Comparison of ENCODE assay signal across 20 mouse cellular contexts in the genomic region with DNA sequence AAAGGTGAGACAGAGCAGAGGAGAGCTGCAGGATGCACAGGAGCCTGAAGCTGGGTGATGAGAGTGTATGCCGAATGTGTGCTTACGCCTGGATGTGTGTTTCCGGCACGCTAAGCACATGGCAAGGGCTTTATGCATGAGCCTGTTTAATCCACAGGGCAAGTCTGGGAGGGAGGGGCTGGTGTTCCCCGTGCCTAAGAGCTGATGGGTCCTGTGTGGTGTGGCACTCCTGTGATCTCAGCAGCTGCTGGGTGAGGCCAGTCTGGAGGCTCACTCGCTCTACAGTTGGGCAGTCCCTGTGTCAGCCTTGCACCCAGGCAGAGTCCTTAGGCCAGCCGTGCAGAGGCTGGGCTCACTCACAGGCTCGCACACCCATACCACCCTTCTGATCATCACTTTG.
DNase-seq lines count a peak whose midpoint lies in the region; ATAC-seq and TF ChIP-seq lines count a peak whose summit lies in the region.
"Had no signal": no experiment of that assay in that cellular context is flagged by ENCODE, and none has a peak within 500 bp of the region (broad histone marks: within the 10 kb centered on the region; RNA-seq: fewer than 3 reads in every experiment).

No protein-coding gene starts in this region.

- TF ChIP-seq CTCF in small intestine, adult 2 months (IDR thresholded peaks at IDR 0.05; ENCODE audit: extremely low read depth, insufficient read length, insufficient replicate concordance, low read depth, low read length), result no peak
- TF ChIP-seq CTCF in heart, adult 2 months (IDR thresholded peaks at IDR 0.05), result no peak

- no peak for TF ChIP-seq EP300 in heart, adult 2 months (IDR thresholded peaks at IDR 0.05; ENCODE audit: insufficient read depth, low read depth, low read length)

- H3K36me3 ChIP-seq in hindbrain, embryonic 10.5 days, result no peaks in the 10 kb centered on the region
- H3K36me3 ChIP-seq in hindbrain, embryonic 11.5 days (ENCODE audit: control insufficient read depth, insufficient read depth, low read length), result no peaks in the 10 kb centered on the region
- H3K36me3 ChIP-seq in lung, embryonic 16.5 days (ENCODE audit: control insufficient read depth, insufficient read depth, low read length), result 0 out of 2 replicates have a peak, but pooled peaks cover 2% of the 10 kb centered on the region
- no peaks in the 10 kb centered on the region for H3K36me3 ChIP-seq in embryonic facial prominence, embryonic 15.5 days
- H3K36me3 ChIP-seq in small intestine, adult 2 months (ENCODE audit: control insufficient read depth, insufficient read depth, low read length), result peaks cover 2% of the 10 kb centered on the region
- H3K36me3 ChIP-seq in heart, adult 2 months (ENCODE audit: control insufficient read depth, insufficient read depth, low read length), result no peaks in the 10 kb centered on the region
- H3K36me3 ChIP-seq: limb, embryonic 15.5 days; neural tube, embryonic 15.5 days had no signal

- H3K4me3 ChIP-seq in hindbrain, embryonic 10.5 days, result no peak overlapping the region
- no peak overlapping the region for H3K4me3 ChIP-seq in hindbrain, embryonic 11.5 days (ENCODE audit: low read depth, low read length)
- no peak overlapping the region for H3K4me3 ChIP-seq in lung, embryonic 16.5 days (ENCODE audit: low read length)
- no peak overlapping the region for H3K4me3 ChIP-seq in embryonic facial prominence, embryonic 15.5 days (replicated peaks)
- H3K4me3 ChIP-seq in small intestine, adult 2 months (ENCODE audit: low read depth, low read length), result no peak overlapping the region
- H3K4me3 ChIP-seq in heart, adult 2 months, result no peak overlapping the region
- H3K4me3 ChIP-seq: forebrain, embryonic 13.5 days; limb, embryonic 15.5 days; megakaryocyte, embryonic 14.5 days; myocyte; neural tube, embryonic 15.5 days had no signal

- no peaks in the 10 kb centered on the region for H3K79me2 ChIP-seq in heart, adult 2 months (replicated peaks; ENCODE audit: control insufficient read depth, insufficient read depth, low read length)

- no peak for TF ChIP-seq POLR2A in small intestine, adult 2 months (IDR thresholded peaks at IDR 0.05; ENCODE audit: low read depth, low read length)
- no peak for TF ChIP-seq POLR2A in heart, adult 2 months (IDR thresholded peaks at IDR 0.05; ENCODE audit: insufficient read depth, low read depth, low read length)

- no peaks in the 10 kb centered on the region for H3K27me3 ChIP-seq in hindbrain, embryonic 10.5 days (ENCODE audit: insufficient read depth, poor library complexity, severe bottlenecking)
- no peaks in the 10 kb centered on the region for H3K27me3 ChIP-seq in hindbrain, embryonic 11.5 days (ENCODE audit: control insufficient read depth, insufficient read depth, low read length)
- no peaks in the 10 kb centered on the region for H3K27me3 ChIP-seq in lung, embryonic 16.5 days (ENCODE audit: control insufficient read depth, insufficient read depth, low read depth, low read length)
- H3K27me3 ChIP-seq in embryonic facial prominence, embryonic 15.5 days, result no peaks in the 10 kb centered on the region
- H3K27me3 ChIP-seq in small intestine, adult 2 months (ENCODE audit: control insufficient read depth, insufficient read depth, low read length), result no peaks in the 10 kb centered on the region
- H3K27me3 ChIP-seq in heart, adult 2 months (ENCODE audit: control insufficient read depth, insufficient read depth, low read length), result no peaks in the 10 kb centered on the region
- H3K27me3 ChIP-seq: forebrain, embryonic 13.5 days; limb, embryonic 15.5 days; neural tube, embryonic 15.5 days had no signal

- 86% methylated on average over 8 of the region's 8 CpGs for WGBS in hindbrain, embryonic 10.5 days
- 90% methylated on average over 8 of the region's 8 CpGs for WGBS in hindbrain, embryonic 11.5 days
- 64% methylated on average over 8 of the region's 8 CpGs for WGBS in lung, embryonic 16.5 days
- WGBS in embryonic facial prominence, embryonic 15.5 days, result 69% methylated on average over 8 of the region's 8 CpGs
- 84% methylated on average over 8 of the region's 8 CpGs for whole genome bisulfite sequencing in small intestine, adult 2 months
- 95% methylated on average over 8 of the region's 8 CpGs for WGBS in heart, adult 2 months

- DNase-seq in hindbrain, embryonic 10.5 days (ENCODE audit: low spot score), result no peak
- no peak for DNase-seq in hindbrain, embryonic 11.5 days (ENCODE audit: low spot score)
- no peak for DNase-seq in lung, adult 18-20 months
- no peak for DNase-seq in heart, adult 2 months
- DNase-seq: adrenal gland, adult 2 months; cerebellum, postnatal 14 days; embryo, embryonic 11 days; heart, adult 11 months; heart, postnatal 4 days; kidney, adult 18-20 months; kidney, postnatal 14 days; layer of hippocampus, adult 9-11 months had no signal

- no peak overlapping the region for H3K4me2 ChIP-seq in hindbrain, embryonic 11.5 days (replicated peaks; ENCODE audit: low read depth, low read length)
- H3K4me2 ChIP-seq in lung, embryonic 16.5 days (ENCODE audit: low read depth, low read length), result no peak overlapping the region
- no peak overlapping the region for H3K4me2 ChIP-seq in embryonic facial prominence, embryonic 15.5 days (replicated peaks)
- H3K4me2 ChIP-seq: forebrain, embryonic 13.5 days; limb, embryonic 15.5 days; neural tube, embryonic 15.5 days had no signal

- H3K4me1 ChIP-seq in hindbrain, embryonic 10.5 days (replicated peaks), result peaks cover 35% of the 10 kb centered on the region
- no peaks in the 10 kb centered on the region; the same call in 1 of the 2 replicates for H3K4me1 ChIP-seq in hindbrain, embryonic 11.5 days (replicated peaks; ENCODE audit: control insufficient read depth, insufficient read depth, low read length)
- peaks cover 40% of the 10 kb centered on the region for H3K4me1 ChIP-seq in lung, embryonic 16.5 days (replicated peaks; ENCODE audit: control insufficient read depth, insufficient read depth, low read length)
- H3K4me1 ChIP-seq in embryonic facial prominence, embryonic 15.5 days, result peaks cover 42% of the 10 kb centered on the region
- peaks cover 6% of the 10 kb centered on the region for H3K4me1 ChIP-seq in small intestine, adult 2 months (ENCODE audit: control insufficient read depth, insufficient read depth, insufficient read length, low read length)
- H3K4me1 ChIP-seq in heart, adult 2 months (ENCODE audit: control insufficient read depth, insufficient read depth, low read length), result no peaks in the 10 kb centered on the region

- ATAC-seq in hindbrain, embryonic 11.5 days (ENCODE audit: low FRiP score), result no peak
- ATAC-seq in lung, embryonic 16.5 days (ENCODE audit: low read depth), result 0 out of 2 replicates have a peak, but pooled peaks have one; percentile 12
- no peak for ATAC-seq in embryonic facial prominence, embryonic 15.5 days (ENCODE audit: insufficient number of reproducible peaks, low FRiP score, low TSS enrichment, low read depth)

- no peak overlapping the region for H3K9ac ChIP-seq in hindbrain, embryonic 11.5 days (ENCODE audit: low read depth, low read length)
- no peak overlapping the region for H3K9ac ChIP-seq in lung, embryonic 16.5 days (ENCODE audit: low read length)
- no peak overlapping the region for H3K9ac ChIP-seq in embryonic facial prominence, embryonic 15.5 days
- H3K9ac ChIP-seq in heart, adult 2 months (ENCODE audit: low read depth, low read length), result no peak overlapping the region
- H3K9ac ChIP-seq: forebrain, embryonic 13.5 days; limb, embryonic 15.5 days; neural tube, embryonic 15.5 days had no signal

- intact Hi-C loops in heart, adult 2 months (cut with DNase I), result no loop called here

- H3K27ac ChIP-seq in hindbrain, embryonic 10.5 days, result peak overlapping the region; percentile 40; the same call in 1 of the 2 replicates
- no peak overlapping the region for H3K27ac ChIP-seq in hindbrain, embryonic 11.5 days (ENCODE audit: low read depth, low read length)
- H3K27ac ChIP-seq in lung, embryonic 16.5 days (ENCODE audit: low read length), result peak overlapping the region; percentile 78; the same call in 1 of the 2 replicates
- H3K27ac ChIP-seq in embryonic facial prominence, embryonic 15.5 days (replicated peaks), result 0 out of 2 replicates have a peak overlapping the region, but pooled peaks have one; percentile 74
- 0 out of 2 replicates have a peak overlapping the region, but pooled peaks have one; percentile 37 for H3K27ac ChIP-seq in small intestine, adult 2 months (ENCODE audit: insufficient read depth, low read depth, low read length)
- no peak overlapping the region for H3K27ac ChIP-seq in heart, adult 2 months
- H3K27ac ChIP-seq: forebrain, embryonic 13.5 days had no signal

- H3K9me3 ChIP-seq in hindbrain, embryonic 10.5 days, result no peaks in the 10 kb centered on the region
- no peaks in the 10 kb centered on the region for H3K9me3 ChIP-seq in hindbrain, embryonic 11.5 days (ENCODE audit: control insufficient read depth, low read length)
- no peaks in the 10 kb centered on the region for H3K9me3 ChIP-seq in lung, embryonic 16.5 days (ENCODE audit: control insufficient read depth, low read length)
- H3K9me3 ChIP-seq in embryonic facial prominence, embryonic 15.5 days (replicated peaks), result no peaks in the 10 kb centered on the region
- H3K9me3 ChIP-seq: forebrain, embryonic 13.5 days; limb, embryonic 15.5 days; neural tube, embryonic 15.5 days had no signal

Comparison
In these comparisons a context has a peak if more than half of its experiments do, and no peak if none do; other contexts are left out.
1. H3K27ac ChIP-seq: peak in hindbrain, embryonic 10.5 days (single experiment), lung, embryonic 16.5 days (single experiment), embryonic facial prominence, embryonic 15.5 days (single experiment) and small intestine, adult 2 months (single experiment); none in hindbrain, embryonic 11.5 days (single experiment) and heart, adult 2 months (single experiment).